Mouse (Mus musculus): ENCODE results near the gene Gm10518.

- TF ChIP-seq POLR2A (IDR thresholded peaks at IDR 0.05; ENCODE audit: borderline replicate concordance, extremely low read depth, insufficient read depth, insufficient read length, poor library complexity, severe bottlenecking) (no peak), CTCF (IDR thresholded peaks at IDR 0.05; ENCODE audit: borderline replicate concordance, extremely low read depth, insufficient read depth, insufficient read length) (no peak)
Observed at GRCm38 (mm10) chr1:179842568-179842967, 39.4 kb downstream of the Gm10518 start.

Measured in brain, embryonic 14.5 days (tissue).